Mouse (Mus musculus) embryonic facial prominence, embryonic 15.5 days (tissue): Measurements from ENCODE around the gene Gdf1. TPM values are rescaled to one million over a fixed set of nuclear protein-coding genes. Genes with fewer than 3 reads are reported as not detected.

ENCODE experiments used
- polyA plus RNA-seq: library from polyadenylated mRNA; unstranded; fragments of >200 nt; fragmentation: Nextera tagmentation; extraction: Ambion mirVana; gene quantifications from 2 replicates; pipeline ENCODE4 v1.2.1, GENCODE M21; 2015

Gene Gdf1
- polyA plus RNA-seq, 1 experiment from 2014 or later: 2.6 TPM

Other genes starting within 250 kb of the Gdf1 start
- gene Hapln4, start 246.4 kb upstream of the Gdf1 start, polyA plus RNA-seq: 0.43 and 0.56 TPM in 2 replicates
- gene Ncan, start 208.9 kb upstream of the Gdf1 start, polyA plus RNA-seq: 0.79 and 1.5 TPM in 2 replicates
- 33.0 and 33.3 TPM in 2 replicates for gene Nr2c2ap, start 198.5 kb upstream of the Gdf1 start, polyA plus RNA-seq
- gene Rfxank, start 190.7 kb upstream of the Gdf1 start, polyA plus RNA-seq: 18.9 and 22.2 TPM in 2 replicates
- gene Borcs8, start 190.3 kb upstream of the Gdf1 start, polyA plus RNA-seq: 55.3 and 65.4 TPM in 2 replicates
- gene Mef2b, start 190.1 kb upstream of the Gdf1 start, polyA plus RNA-seq: 9.1 and 12.4 TPM in 2 replicates
- gene Tmem161a, start 157.5 kb upstream of the Gdf1 start, polyA plus RNA-seq: 76.4 and 77.3 TPM in 2 replicates
- 6.7 and 8.9 TPM in 2 replicates for gene Slc25a42, start 117.5 kb upstream of the Gdf1 start, polyA plus RNA-seq
- 31.7 and 32.5 TPM in 2 replicates for gene Sugp2, start 95.6 kb upstream of the Gdf1 start, polyA plus RNA-seq
- gene Armc6, start 95.4 kb upstream of the Gdf1 start, polyA plus RNA-seq: 30.5 and 31.1 TPM in 2 replicates
- 43.2 and 49.4 TPM in 2 replicates for gene Homer3, start 47.0 kb upstream of the Gdf1 start, polyA plus RNA-seq
- 50.2 and 52.1 TPM in 2 replicates for gene Ddx49, start 27.3 kb upstream of the Gdf1 start, polyA plus RNA-seq
- gene Cope, start 27.3 kb upstream of the Gdf1 start, polyA plus RNA-seq: 377 and 397 TPM in 2 replicates
- 8.9 and 9.3 TPM in 2 replicates for gene Cers1, start 14.0 kb upstream of the Gdf1 start, polyA plus RNA-seq
- 18.6 and 21.2 TPM in 2 replicates for gene Upf1, start 23.5 kb downstream of the Gdf1 start, polyA plus RNA-seq
- gene Comp, start 43.7 kb downstream of the Gdf1 start, polyA plus RNA-seq: 5.1 and 7.3 TPM in 2 replicates
- 24.0 and 24.4 TPM in 2 replicates for gene Crtc1, start 109.8 kb downstream of the Gdf1 start, polyA plus RNA-seq
- gene Klhl26, start 147.2 kb downstream of the Gdf1 start, polyA plus RNA-seq: 27.6 and 28.1 TPM in 2 replicates
- gene Tmem59l, start 157.5 kb downstream of the Gdf1 start, polyA plus RNA-seq: 16.5 and 18.7 TPM in 2 replicates
- gene Crlf1, start 163.3 kb downstream of the Gdf1 start, polyA plus RNA-seq: 151 and 159 TPM in 2 replicates
- 155 and 174 TPM in 2 replicates for gene Rex1bd, start 176.9 kb downstream of the Gdf1 start, polyA plus RNA-seq
- 940 and 1,016 TPM in 2 replicates for gene Uba52, start 181.0 kb downstream of the Gdf1 start, polyA plus RNA-seq
- 310 and 324 TPM in 2 replicates for gene Fkbp8, start 197.9 kb downstream of the Gdf1 start, polyA plus RNA-seq
- 57.7 and 59.1 TPM in 2 replicates for gene Kxd1, start 198.1 kb downstream of the Gdf1 start, polyA plus RNA-seq
- 19.6 and 22.7 TPM in 2 replicates for gene Ell, start 209.6 kb downstream of the Gdf1 start, polyA plus RNA-seq